Mouse (Mus musculus) cerebellum, adult 2 months (tissue): ENCODE measurements around the gene Efnb3.

Source experiments
- CTCF ChIP-seq: fragments of 200-500 bp; IDR thresholded peaks from 2 replicates; pipeline ENCODE4 v1.5.1; 2011; ENCODE audit warnings: low read depth, mild to moderate bottlenecking, control low read depth, low read length, moderate library complexity, borderline replicate concordance; ENCODE audit not compliant: insufficient read depth
- POLR2A ChIP-seq: fragments of 200-500 bp; IDR thresholded peaks from 2 replicates; pipeline ENCODE4 v1.6.1; 2011; ENCODE audit warnings: low read length, control low read depth, borderline replicate concordance; ENCODE audit not compliant: insufficient read depth

DNA sequence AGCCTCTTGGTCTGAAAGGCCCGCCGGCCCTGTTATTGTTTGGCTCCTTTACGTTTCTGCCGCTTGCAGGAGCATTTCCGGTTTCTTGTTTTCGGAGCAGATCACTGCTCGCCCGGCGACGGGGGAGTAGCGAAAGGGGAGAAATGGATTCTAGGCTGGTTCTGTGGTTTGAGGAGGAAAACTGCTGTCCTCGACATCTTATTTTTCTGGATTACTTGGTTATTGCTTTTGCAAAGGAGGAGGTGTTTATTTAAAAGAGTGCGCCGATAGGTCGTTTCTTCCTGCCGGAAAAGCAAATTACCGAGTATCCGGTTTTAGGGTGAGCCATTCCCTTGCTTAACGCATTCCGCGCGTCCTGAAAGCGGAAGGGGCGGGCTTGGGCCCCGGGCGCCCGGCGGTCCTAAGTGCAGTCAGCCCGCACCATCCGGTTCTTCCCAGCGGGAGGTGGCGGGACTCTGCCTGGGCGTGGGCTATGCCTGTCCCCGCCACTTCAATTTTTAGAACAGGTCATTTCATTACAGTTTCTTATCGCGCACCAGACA lies 21.2 kb upstream of the Efnb3 start:
- no peak for TF ChIP-seq CTCF
- TF ChIP-seq POLR2A, result peak; percentile 34; the same call in 1 of the 2 replicates
